Mouse (Mus musculus) large intestine, adult 2 months (tissue): ENCODE data around the gene Kyat3. TPM values are rescaled to one million over a fixed set of nuclear protein-coding genes. Genes with fewer than 3 reads are reported as not detected.
"Not testable (repeated sequence)": the region's sequence is repeated elsewhere in the genome, so short reads cannot be mapped to it uniquely, and the experiment has no call there.

Experiments used
- DNase-seq: peaks from one replicate; pipeline ENCODE4 v3.0.0-alpha.2; 2012; ENCODE audit warnings: low read depth, low spot score
- WGBS: fragments of 180-500 bp; shearing (Covaris S2); methylation state at CpG from one replicate; pipeline ENCODE4 v1.1.7; 2018; 5-methylcytosine and 5-hydroxymethylcytosine counted together
- polyA plus RNA-seq: library from polyadenylated mRNA; depleted of rRNA; stranded (reverse); fragments of >200 nt; gene quantifications from 2 replicates; pipeline ENCODE4 v1.2.3, GENCODE M21; 2012; rRNA removed

Gene Kyat3
- polyA plus RNA-seq, result 2.0 and 2.2 TPM in 2 replicates

DNA sequence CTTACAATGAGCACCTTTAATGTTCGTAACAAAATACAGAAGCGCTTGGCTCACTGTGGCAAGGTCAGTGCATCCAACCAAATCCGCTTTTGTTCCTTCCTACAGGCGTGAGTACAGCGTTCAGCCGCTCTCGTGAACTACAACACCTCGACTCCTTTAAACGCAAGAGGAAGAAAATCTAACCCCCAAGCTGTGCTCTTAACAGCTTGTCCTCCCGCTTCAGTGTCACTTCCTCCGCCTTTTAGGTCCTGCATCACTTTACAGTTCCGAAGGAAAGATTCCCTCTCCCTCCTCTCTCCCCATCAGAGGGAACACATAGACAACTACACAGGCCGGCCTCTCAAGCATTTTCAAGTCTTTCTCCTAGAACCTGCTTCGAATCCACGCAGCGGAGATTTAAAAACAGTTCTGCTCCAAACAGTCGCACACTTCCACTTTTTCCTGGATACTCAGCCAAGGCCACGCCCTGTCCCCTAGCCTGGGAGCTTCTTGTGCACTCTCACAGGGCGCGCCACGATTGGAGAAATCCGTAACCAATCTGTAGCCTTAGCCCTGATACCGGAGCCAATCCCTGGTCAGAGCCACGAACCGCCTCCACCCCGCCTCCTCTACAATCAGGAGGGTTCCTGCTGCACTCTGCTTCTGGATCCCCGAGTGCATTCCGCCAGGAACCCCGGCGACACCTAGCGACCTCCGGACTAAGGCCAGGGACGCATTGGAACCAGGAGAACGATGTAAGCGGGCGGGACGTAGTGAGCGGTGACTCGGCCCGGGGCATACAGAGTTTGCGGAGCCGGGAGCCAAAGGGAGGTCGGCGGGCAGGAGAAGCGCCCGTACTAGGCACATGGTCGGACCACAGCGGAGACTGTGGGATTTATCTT is at the start of gene Kyat3:
TSS of gene Kyat3 (plus strand) at position 610 of the 881 bp plus-strand sequence.
- under 1% methylated on average over 48 of the region's 48 CpGs for WGBS
- peak; percentile 98 for DNase-seq

GRCm38 (mm10) chr3:142664723-142665122 is 36.1 kb upstream of the Kyat3 start:
- no peak for DNase-seq
- WGBS, result 92% methylated on average over 8 of the region's 8 CpGs

GRCm38 (mm10) chr3:142674607-142675006 is 26.2 kb upstream of the Kyat3 start:
- DNase-seq, result no peak
- WGBS, result 73% methylated on average over 1 of the region's 1 CpGs

DNA sequence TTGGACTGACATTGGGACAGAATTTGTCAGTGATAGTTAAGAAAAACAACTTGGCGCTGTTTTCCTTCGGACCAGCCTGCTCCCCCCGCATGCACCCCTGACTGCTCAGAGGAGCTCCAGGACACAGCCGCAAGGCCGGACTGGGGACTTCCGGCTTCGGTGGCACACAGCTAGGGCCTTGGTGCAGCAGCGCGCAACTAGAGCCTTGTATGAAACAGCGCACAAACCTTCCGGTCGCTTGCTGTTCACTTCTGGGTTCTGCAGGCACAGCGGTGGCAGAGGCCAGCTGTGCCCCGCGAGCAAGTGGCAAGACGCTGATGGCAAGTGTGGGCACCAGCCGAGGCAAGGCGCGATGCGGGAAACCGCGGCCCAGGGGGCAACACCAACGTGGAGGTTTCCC is 12.9 kb upstream of the Kyat3 start:
- 71% methylated on average over 23 of the region's 23 CpGs for WGBS
- no peak for DNase-seq

DNA sequence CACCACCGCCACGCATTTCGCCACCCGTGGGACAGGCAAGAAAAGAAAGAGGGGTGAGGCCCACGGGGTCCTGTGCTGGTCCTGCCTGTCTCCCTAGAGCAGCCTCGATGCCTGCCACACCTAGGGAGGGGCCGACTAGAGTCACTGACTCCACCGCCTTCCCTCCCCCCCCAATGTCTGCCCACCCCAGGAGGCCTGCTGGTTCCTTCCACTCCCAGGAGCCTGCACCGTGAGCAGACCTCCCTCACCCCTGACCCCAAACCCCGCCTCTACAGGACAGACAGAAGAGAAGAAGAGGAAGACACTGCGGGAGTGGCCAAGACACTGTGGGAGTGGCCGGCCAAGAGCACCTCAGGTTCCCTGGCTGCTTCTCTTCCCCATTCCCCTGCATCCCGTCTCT is 12.5 kb upstream of the Kyat3 start:
- DNase-seq, result no peak
- WGBS, result 45% methylated on average over 13 of the region's 13 CpGs

DNA sequence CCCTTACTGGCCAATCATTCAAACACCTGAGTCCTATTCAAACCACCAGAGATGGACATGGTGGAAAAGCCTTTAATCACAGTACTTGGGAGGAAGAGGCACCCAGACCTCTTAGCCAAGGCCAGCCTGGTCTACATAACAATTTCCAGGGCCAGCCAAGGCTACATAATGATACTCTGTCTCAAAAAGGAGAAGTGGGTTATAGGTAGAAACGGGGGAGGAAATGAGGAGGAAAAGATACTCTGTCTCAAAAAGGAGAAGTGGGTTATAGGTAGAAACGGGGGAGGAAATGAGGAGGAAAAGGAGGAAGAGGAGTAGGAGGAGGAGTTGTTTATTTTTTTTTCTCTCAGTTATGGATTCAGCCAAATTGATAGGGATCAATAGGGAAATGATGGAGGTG is 4.3 kb upstream of the Kyat3 start:
- 72% methylated on average over 2 of the region's 2 CpGs for WGBS
- no peak for DNase-seq

DNA sequence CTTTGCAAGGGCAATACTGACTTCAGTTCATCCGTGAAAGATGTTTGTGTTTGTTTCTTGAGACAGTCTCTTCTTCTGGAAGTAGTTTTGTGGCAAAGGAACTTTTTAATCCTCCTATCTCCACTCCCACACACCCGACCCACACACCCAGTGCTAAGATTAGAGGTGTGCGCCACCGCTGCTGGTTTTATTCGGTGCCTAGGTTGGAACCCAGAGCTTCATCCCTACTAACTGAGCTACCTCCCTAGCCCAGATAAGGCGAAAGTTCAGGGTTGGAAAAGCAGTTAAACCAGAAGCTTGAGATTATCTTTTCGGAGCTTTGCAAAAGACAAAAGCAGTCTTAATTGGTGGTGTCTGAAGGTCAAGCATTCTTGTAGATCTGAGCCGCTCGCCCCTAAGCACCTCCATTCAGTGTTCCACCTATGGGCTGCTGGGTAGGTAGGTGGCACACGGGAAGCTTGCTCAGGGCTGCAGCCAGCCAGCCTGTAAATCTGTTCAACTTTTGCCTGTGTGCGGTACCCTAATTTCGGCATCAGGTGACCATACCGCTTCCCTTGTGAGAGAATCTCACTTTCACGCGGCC is 647 bp downstream of the Kyat3 start:
- 21% methylated on average over 15 of the region's 15 CpGs for WGBS
- DNase-seq, result peak; percentile 11

DNA sequence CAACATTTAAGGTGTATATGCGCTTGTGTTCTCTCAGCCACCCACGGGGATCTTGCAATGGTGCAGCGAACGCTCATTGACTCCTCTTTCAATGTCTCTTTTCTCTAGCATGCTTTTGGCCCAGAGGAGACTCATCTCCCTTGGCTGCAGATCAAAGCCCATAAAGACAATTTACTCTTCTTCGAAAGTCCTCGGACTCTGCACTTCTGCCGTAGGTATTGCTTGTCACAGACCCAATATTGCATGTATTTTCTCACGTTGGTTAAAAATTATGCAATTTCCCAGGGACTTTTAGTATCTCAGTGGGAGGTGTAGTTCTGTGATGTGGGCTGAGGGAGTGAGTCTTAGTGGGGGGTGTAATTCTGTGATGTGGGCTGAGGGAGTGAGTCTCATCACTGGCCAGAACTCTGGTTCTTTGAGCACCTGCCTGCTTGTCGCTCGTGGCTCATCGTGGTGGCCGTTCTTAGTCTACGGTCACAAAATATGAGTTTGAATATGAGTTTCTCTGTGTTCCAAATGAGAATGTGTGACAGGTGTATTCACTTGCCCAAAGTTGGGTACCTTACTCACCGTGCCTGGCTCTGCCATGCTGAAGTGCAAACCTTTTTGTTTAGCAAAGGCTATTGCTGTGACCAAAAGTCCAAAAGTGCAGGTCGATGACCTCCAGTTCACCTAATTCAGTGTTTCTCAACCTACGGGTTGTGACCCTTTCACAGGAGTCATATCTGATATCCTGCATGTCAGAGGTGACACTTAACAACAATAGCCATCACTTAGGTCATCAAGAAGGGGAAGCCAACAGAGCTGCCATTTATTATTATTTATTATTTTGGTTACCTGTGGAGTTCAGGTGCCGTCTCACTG is 6.0 kb downstream of the Kyat3 start:
- DNase-seq, result no peak
- WGBS, result 80% methylated on average over 17 of the region's 17 CpGs

GRCm38 (mm10) chr3:142708181-142708848 is 7.5 kb downstream of the Kyat3 start:
- WGBS, result 84% methylated on average over 13 of the region's 13 CpGs
- not testable (repeated sequence) for DNase-seq

- DNase-seq, result peak; percentile 59
- whole genome bisulfite sequencing, result 41% methylated on average over 13 of the region's 13 CpGs
These were observed 8.1 kb downstream of the Kyat3 start for GRCm38 (mm10) chr3:142708849-142709419.

DNA sequence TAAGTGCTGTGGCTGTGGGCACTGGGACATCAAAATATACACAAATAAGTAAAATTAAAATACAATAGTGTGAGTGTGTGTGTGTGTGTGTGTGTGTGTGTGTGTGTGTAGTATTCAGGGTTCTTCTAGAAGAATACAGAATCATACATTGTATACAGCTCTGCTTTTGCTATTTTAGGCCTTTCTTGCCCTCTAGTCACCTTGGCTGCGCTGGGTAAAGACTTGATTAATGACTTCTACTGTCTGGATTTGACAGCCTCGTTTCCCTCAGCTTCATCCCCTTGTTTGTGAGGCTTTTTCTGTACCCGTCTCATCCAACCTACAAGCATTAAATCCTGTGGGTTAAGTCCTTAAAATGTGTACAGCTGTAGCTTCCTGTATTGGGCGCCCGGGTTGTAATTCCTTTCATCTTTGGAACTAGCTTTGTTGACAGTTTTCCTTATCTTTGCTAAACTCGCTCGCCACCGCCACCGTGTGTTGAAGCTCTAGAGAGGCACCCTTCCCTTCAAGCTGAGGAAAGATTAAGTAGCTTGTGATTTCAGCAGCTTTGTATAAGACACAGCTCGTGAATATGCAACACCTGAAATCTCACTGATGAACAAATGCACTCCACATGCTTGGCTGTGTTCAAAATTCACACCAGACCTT is 9.6 kb downstream of the Kyat3 start:
- 14% methylated on average over 10 of the region's 10 CpGs for WGBS
- peak; percentile 28 for DNase-seq

GRCm38 (mm10) chr3:142711372-142711771 is 10.5 kb downstream of the Kyat3 start:
- DNase-seq, result no peak
- WGBS, result 87% methylated on average over 5 of the region's 5 CpGs

- DNase-seq, result not testable (repeated sequence)
- 88% methylated on average over 18 of the region's 18 CpGs for WGBS
These were observed 11.7 kb downstream of the Kyat3 start for GRCm38 (mm10) chr3:142712401-142713040.

GRCm38 (mm10) chr3:142725481-142725880 is 24.6 kb downstream of the Kyat3 start:
- 40% methylated on average over 2 of the region's 2 CpGs for WGBS
- DNase-seq, result no peak

DNA sequence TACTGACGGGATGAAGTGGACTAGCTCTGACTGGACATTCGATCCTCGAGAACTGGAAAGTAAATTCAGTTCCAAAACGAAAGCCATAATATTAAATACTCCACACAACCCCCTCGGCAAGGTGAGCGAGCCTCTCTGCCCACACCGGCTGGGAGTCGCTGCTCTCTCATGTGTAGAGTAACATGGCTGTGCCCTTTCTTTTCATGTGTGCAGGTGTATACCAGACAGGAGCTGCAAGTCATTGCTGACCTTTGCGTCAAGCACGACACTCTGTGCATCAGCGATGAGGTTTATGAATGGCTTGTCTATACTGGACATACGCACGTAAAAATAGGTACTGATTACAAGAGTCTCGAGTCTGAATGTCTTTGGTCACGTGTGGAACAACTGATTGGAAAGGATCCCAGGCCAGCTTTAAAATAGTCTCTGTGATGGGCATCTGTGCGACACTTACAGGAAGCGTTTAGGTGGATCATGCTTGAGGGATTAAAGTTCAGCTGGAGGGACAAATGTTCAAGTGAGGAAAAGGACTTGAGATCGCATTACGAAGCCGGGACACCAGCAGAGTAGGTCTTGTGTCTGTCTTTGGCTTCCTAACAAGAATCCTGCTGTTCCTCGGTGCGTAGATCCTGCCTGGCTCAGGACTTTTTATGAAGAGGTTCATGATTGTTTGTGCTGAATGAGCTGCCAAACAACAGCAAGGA is 25.3 kb downstream of the Kyat3 start:
- WGBS, result 82% methylated on average over 22 of the region's 22 CpGs

DNA sequence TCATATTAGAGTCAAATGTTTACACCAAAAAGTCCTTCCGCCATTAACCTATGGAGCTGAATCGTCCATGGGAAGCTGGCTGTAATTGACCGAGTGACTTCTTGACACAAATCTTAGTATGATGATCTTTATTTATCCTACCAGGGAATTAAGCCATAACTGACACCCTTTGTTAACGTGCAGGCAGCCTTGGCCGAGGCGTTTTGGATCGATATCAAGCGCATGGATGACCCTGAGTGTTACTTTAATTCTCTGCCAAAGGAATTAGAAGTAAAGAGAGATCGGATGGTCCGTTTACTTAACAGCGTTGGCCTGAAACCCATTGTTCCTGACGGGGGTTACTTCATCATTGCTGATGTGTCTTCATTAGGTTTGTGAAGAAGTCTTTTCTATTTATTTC is 33.4 kb downstream of the Kyat3 start:
- 73% methylated on average over 12 of the region's 12 CpGs for WGBS
- DNase-seq, result no peak

More for the DNA sequence above, 25.3 kb downstream of the Kyat3 start:
- no peak for DNase-seq

DNA sequence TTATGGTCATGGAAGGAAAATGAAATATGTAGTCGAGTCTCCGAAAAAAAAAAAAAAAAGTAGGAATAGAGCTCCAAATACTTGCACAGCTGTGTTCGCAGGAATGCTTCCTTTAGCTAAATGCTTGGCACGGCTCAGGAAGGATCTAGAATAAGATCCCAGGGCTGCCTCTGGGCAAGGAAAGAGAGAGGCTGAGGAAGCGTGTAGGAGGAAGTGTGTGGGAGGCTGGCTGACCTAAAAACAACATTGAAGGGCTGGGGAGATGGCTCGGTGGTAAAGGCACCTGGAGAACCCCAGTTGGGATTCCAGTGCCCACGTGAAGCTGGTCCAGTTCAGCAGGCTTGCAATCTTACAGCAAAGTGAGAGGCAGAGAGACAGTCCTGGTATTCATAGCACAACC is 40.0 kb downstream of the Kyat3 start:
- WGBS, result 60% methylated on average over 7 of the region's 7 CpGs
- no peak for DNase-seq
